Mouse (Mus musculus) G1E (cell line): Measurements from ENCODE around the gene BC049352. TPM values are rescaled to one million over a fixed set of nuclear protein-coding genes. Genes with fewer than 3 reads are reported as not detected.

Experiments used
- ATAC-seq: 2 replicates; pipeline ENCODE4 v1.8.0; 2016; ENCODE audit warnings: mild to moderate bottlenecking; ENCODE audit not compliant: insufficient number of reproducible peaks, poor library complexity, low FRiP score, severe bottlenecking; ENCODE audit errors: extremely low read depth
- DNase-seq: peaks from one replicate; pipeline ENCODE4 v3.0.0; 2012; ENCODE audit warnings: low spot score
- H3K27me3 ChIP-seq: 2 replicates; pipeline ENCODE4 v1.6.1; 2012; ENCODE audit warnings: mild to moderate bottlenecking, low read length, inconsistent platforms; ENCODE audit not compliant: insufficient read depth
- H3K36me3 ChIP-seq: replicated peaks from 2 replicates; pipeline ENCODE3; 2012; ENCODE audit warnings: mild to moderate bottlenecking, inconsistent platforms
- H3K4me1 ChIP-seq: 2 replicates; pipeline ENCODE4 v1.6.1; 2012; ENCODE audit warnings: low read depth, low read length, inconsistent platforms, mixed read lengths; ENCODE audit not compliant: insufficient read depth
- H3K4me3 ChIP-seq: 2 replicates; pipeline ENCODE4 v1.5.1; 2012; ENCODE audit warnings: low read depth, mild to moderate bottlenecking, inconsistent platforms, low read length, moderate library complexity, mixed read lengths
- H3K9me3 ChIP-seq: replicated peaks from 2 replicates; pipeline ENCODE4 v1.6.1; 2012; ENCODE audit warnings: inconsistent platforms
- CTCF ChIP-seq: IDR thresholded peaks from 2 replicates; pipeline ENCODE4 v1.5.1; 2012; ENCODE audit warnings: low read depth, low read length, inconsistent platforms, mixed read lengths
- GATA1 ChIP-seq: IDR thresholded peaks from 2 replicates; pipeline ENCODE4 v1.6.1; 2012; ENCODE audit warnings: borderline replicate concordance, low read length, inconsistent platforms, mixed read lengths
- GATA2 ChIP-seq: IDR thresholded peaks from 2 replicates; pipeline ENCODE4 v1.6.1; 2012; ENCODE audit warnings: low read depth, low read length, inconsistent platforms, borderline replicate concordance
- POLR2AphosphoS5 ChIP-seq: IDR thresholded peaks from 2 replicates; pipeline ENCODE4 v1.6.1; 2012; ENCODE audit warnings: low read depth, low read length, inconsistent platforms; ENCODE audit not compliant: insufficient replicate concordance
- TAL1 ChIP-seq: conservative IDR thresholded peaks from 2 replicates; pipeline ENCODE4 v1.6.1; 2012; ENCODE audit warnings: low read depth, low read length, inconsistent platforms, mixed read lengths
- polyA plus RNA-seq: library from polyadenylated mRNA; stranded (reverse); fragments of >175 nt; gene quantifications from 2 replicates; pipeline ENCODE4 v1.2.3, GENCODE M21; 2012
- total RNA-seq, 2 experiments: library from RNA; stranded (forward) in 1 of 2; stranded (reverse) in 1 of 2; fragments of 200-1000 nt in 1 of 2; fragments of >200 nt in 1 of 2; fragmentation: Nextera tagmentation in 1 of 2; gene quantifications; 2 replicates each; pipeline ENCODE4 v1.2.3; 2014 to 2017

Gene BC049352
- total and polyA plus RNA-seq, 3 experiments = 0.22 TPM; not detected in 2

- H3K27me3 ChIP-seq = peaks cover 2% of the 10 kb centered on the region; the same call in 1 of the 2 replicates
- ATAC-seq = no peak
Observed at GRCm38 (mm10) chr9:45183266-45183665, 1.5 kb downstream of the BC049352 start.

GRCm38 (mm10) chr9:45185250-45185649 is 3.4 kb downstream of the BC049352 start:
- DNase-seq (no peak), ATAC-seq (no peak)
- H3K36me3 ChIP-seq = no peaks in the 10 kb centered on the region
- peaks cover 2% of the 10 kb centered on the region; the same call in 1 of the 2 replicates for H3K27me3 ChIP-seq
- no peak for TF ChIP-seq CTCF
- no peak for TF ChIP-seq GATA1
- no peak for TF ChIP-seq POLR2AphosphoS5
- TF ChIP-seq GATA2 = no peak
- no peak for TF ChIP-seq TAL1
- no peaks in the 10 kb centered on the region for H3K4me1 ChIP-seq
- H3K9me3 ChIP-seq = no peaks in the 10 kb centered on the region
- no peak overlapping the region for H3K4me3 ChIP-seq

More at GRCm38 (mm10) chr9:45183266-45183665, 1.5 kb downstream of the BC049352 start:
- no peak for DNase-seq
- H3K4me3 ChIP-seq = no peak overlapping the region
- H3K9me3 ChIP-seq = no peaks in the 10 kb centered on the region
- TF ChIP-seq CTCF (no peak), GATA1 (no peak), POLR2AphosphoS5 (no peak), TAL1 (no peak), GATA2 (no peak)
- H3K36me3 ChIP-seq = no peaks in the 10 kb centered on the region
- H3K4me1 ChIP-seq = no peaks in the 10 kb centered on the region

GRCm38 (mm10) chr9:45188570-45189563 is 7.1 kb downstream of the BC049352 start:
- H3K4me3 ChIP-seq = no peak overlapping the region
- no peaks in the 10 kb centered on the region for H3K9me3 ChIP-seq
- no peaks in the 10 kb centered on the region for H3K36me3 ChIP-seq
- no peak for ATAC-seq
- no peaks in the 10 kb centered on the region for H3K4me1 ChIP-seq
- no peak for TF ChIP-seq CTCF
- TF ChIP-seq TAL1 = no peak
- no peak for TF ChIP-seq POLR2AphosphoS5
- no peak for TF ChIP-seq GATA2
- TF ChIP-seq GATA1 = no peak
- DNase-seq = no peak
- H3K27me3 ChIP-seq = peaks cover 2% of the 10 kb centered on the region; the same call in 1 of the 2 replicates

- DNase-seq = no peak
- Histone ChIP-seq H3K9me3 (no peaks in the 10 kb centered on the region), H3K27me3 (peaks cover 2% of the 10 kb centered on the region; the same call in 1 of the 2 replicates), H3K36me3 (no peaks in the 10 kb centered on the region), H3K4me3 (no peak overlapping the region), H3K4me1 (no peaks in the 10 kb centered on the region)
- ATAC-seq = no peak
- no peak for TF ChIP-seq GATA1
- no peak for TF ChIP-seq POLR2AphosphoS5
- no peak for TF ChIP-seq GATA2
- TF ChIP-seq TAL1 = no peak
- TF ChIP-seq CTCF = no peak
Observed at GRCm38 (mm10) chr9:45189661-45190174, 7.9 kb downstream of the BC049352 start.

- Histone ChIP-seq H3K27me3 (no peaks in the 10 kb centered on the region), H3K4me3 (no peak overlapping the region), H3K9me3 (no peaks in the 10 kb centered on the region), H3K36me3 (no peaks in the 10 kb centered on the region), H3K4me1 (no peaks in the 10 kb centered on the region)
- ATAC-seq (no peak), DNase-seq (no peak)
- TF ChIP-seq GATA2 = no peak
- TF ChIP-seq GATA1 = no peak
- no peak for TF ChIP-seq CTCF
- TF ChIP-seq POLR2AphosphoS5 = no peak
- TF ChIP-seq TAL1 = no peak
Observed at GRCm38 (mm10) chr9:45195468-45195867, 13.7 kb downstream of the BC049352 start.

GRCm38 (mm10) chr9:45196125-45196830 is 14.5 kb downstream of the BC049352 start:
- H3K27me3 ChIP-seq = no peaks in the 10 kb centered on the region
- H3K4me1 ChIP-seq = no peaks in the 10 kb centered on the region
- H3K9me3 ChIP-seq = no peaks in the 10 kb centered on the region
- DNase-seq (no peak), ATAC-seq (no peak)
- H3K4me3 ChIP-seq = no peak overlapping the region
- H3K36me3 ChIP-seq = no peaks in the 10 kb centered on the region
- TF ChIP-seq TAL1 (no peak), CTCF (no peak)
